Mouse (Mus musculus): ENCODE measurements around the gene Hist2h2be. TPM values are rescaled to one million over a fixed set of nuclear protein-coding genes. Genes with fewer than 3 reads are reported as not detected.
"Not testable (repeated sequence)": the region's sequence is repeated elsewhere in the genome, so short reads cannot be mapped to it uniquely, and the experiment has no call there.

The Hist2h2be gene
- 1 to 10 TPM; 1.5 to 3.3 TPM for polyA plus RNA-seq (2017; shearing (Covaris generic))

GRCm38 (mm10) chr3:96220765-96221639 is at the start of gene Hist2h2be, which contains the start of gene Hist2h2ac:
TSS of gene Hist2h2be (plus strand) at chr3:96221119.
TSS of gene Hist2h2ac (minus strand) at chr3:96220880.
- ATAC-seq: peak; percentile 75

GRCm38 (mm10) chr3:96171583-96172196 is 49.2 kb upstream of the Hist2h2be start:
- ATAC-seq: peak; percentile 5

GRCm38 (mm10) chr3:96172197-96173178 is 48.4 kb upstream of the Hist2h2be start, which contains the start of gene Sf3b4:
TSS of gene Sf3b4 (plus strand) at chr3:96172332.
- peak; percentile 98 for ATAC-seq

- ATAC-seq: no peak
Observed at GRCm38 (mm10) chr3:96173185-96173584, 47.7 kb upstream of the Hist2h2be start.

- not testable (repeated sequence) for ATAC-seq
Observed at GRCm38 (mm10) chr3:96174042-96174441, 46.9 kb upstream of the Hist2h2be start.

GRCm38 (mm10) chr3:96175251-96175650 is 45.7 kb upstream of the Hist2h2be start:
- no peak for ATAC-seq

- ATAC-seq: no peak
Observed at GRCm38 (mm10) chr3:96178427-96178826, 42.5 kb upstream of the Hist2h2be start.

GRCm38 (mm10) chr3:96178902-96179301 is 42.0 kb upstream of the Hist2h2be start:
- ATAC-seq: no peak

GRCm38 (mm10) chr3:96179531-96179930 is 41.4 kb upstream of the Hist2h2be start:
- ATAC-seq: no peak

- peak; percentile 75 for ATAC-seq
Observed at GRCm38 (mm10) chr3:96180727-96181477, 40.0 kb upstream of the Hist2h2be start, which contains the start of gene Sv2a. TSS of gene Sv2a (plus strand) at chr3:96181151.

- no peak for ATAC-seq
Observed at GRCm38 (mm10) chr3:96181510-96182381, 39.2 kb upstream of the Hist2h2be start.

GRCm38 (mm10) chr3:96182382-96182776 is 38.5 kb upstream of the Hist2h2be start:
- ATAC-seq: no peak

GRCm38 (mm10) chr3:96192977-96193376 is 27.9 kb upstream of the Hist2h2be start:
- ATAC-seq: no peak

GRCm38 (mm10) chr3:96194966-96195365 is 26.0 kb upstream of the Hist2h2be start:
- peak; percentile 6 for ATAC-seq

- ATAC-seq: no peak
Observed at GRCm38 (mm10) chr3:96195616-96196313, 25.2 kb upstream of the Hist2h2be start.

- ATAC-seq: no peak
Observed at GRCm38 (mm10) chr3:96196437-96197128, 24.3 kb upstream of the Hist2h2be start.

GRCm38 (mm10) chr3:96197129-96197749 is 23.7 kb upstream of the Hist2h2be start:
- peak; percentile 80 for ATAC-seq

GRCm38 (mm10) chr3:96198181-96198580 is 22.7 kb upstream of the Hist2h2be start:
- ATAC-seq: peak; percentile 82

All from activated CD4-positive, CD25-positive, alpha-beta regulatory T cell, adult 4 months (primary cell).